Mouse (Mus musculus) stomach, postnatal 0 days (tissue): ENCODE measurements at regions not wholly inside any gene's neighbourhood (a gene's known extent, or its start where the extent isn't known, plus 50 kb on each side); places are given as distances from the start of the nearest gene placed in this dataset.

Source experiments
- CTCF ChIP-seq: IDR thresholded peaks from 2 replicates; pipeline ENCODE4 v1.5.1; 2016; ENCODE audit warnings: antibody characterized with exemption, low read depth, mild to moderate bottlenecking, moderate library complexity
- EP300 ChIP-seq: optimal IDR thresholded peaks from 2 replicates; pipeline ENCODE3; 2016; ENCODE audit warnings: antibody characterized with exemption

- TF ChIP-seq CTCF: no peak
- no peak for TF ChIP-seq EP300
Observed at GRCm38 (mm10) chr8:8820614-8821013, 130.3 kb upstream of the Arglu1 start.
